Mouse (Mus musculus) thymus, postnatal 4 days (tissue): ENCODE results near the gene Fate1.
A peak's percentile ranks its signal among the peaks of the same experiment; 100 is the strongest.
"Not testable (repeated sequence)": the region's sequence is repeated elsewhere in the genome, so short reads cannot be mapped to it uniquely, and the experiment has no call there.

Experiments
- DNase-seq: peaks from one replicate; pipeline ENCODE4 v3.0.0; 2021

Gene Fate1

GRCm38 (mm10) chrX:71972686-71973085 is at the start of gene Fate1:
Gene Fate1, plus strand, starts transcription at chrX:71972986.
- no peak for DNase-seq

GRCm38 (mm10) chrX:71946631-71947030 is 26.2 kb upstream of the Fate1 start:
- peak; percentile 56 for DNase-seq

GRCm38 (mm10) chrX:71958366-71958765 is 14.4 kb upstream of the Fate1 start:
- no peak for DNase-seq

- peak; percentile 8 for DNase-seq
Measured at GRCm38 (mm10) chrX:71962073-71963051, 10.4 kb upstream of the Fate1 start, which contains the start of gene Prrg3. Gene Prrg3, plus strand, starts transcription at chrX:71962624.

GRCm38 (mm10) chrX:71963275-71963912 is 9.4 kb upstream of the Fate1 start:
- DNase-seq = no peak

GRCm38 (mm10) chrX:71968216-71968615 is 4.6 kb upstream of the Fate1 start:
- no peak for DNase-seq

- DNase-seq = no peak
Measured at GRCm38 (mm10) chrX:71968816-71969215, 4.0 kb upstream of the Fate1 start.

- DNase-seq = no peak
Measured at GRCm38 (mm10) chrX:71971325-71971724, 1.5 kb upstream of the Fate1 start.

- DNase-seq = not testable (repeated sequence)
Measured at GRCm38 (mm10) chrX:71977681-71978080, 4.9 kb downstream of the Fate1 start.

GRCm38 (mm10) chrX:71980443-71980842 is 7.7 kb downstream of the Fate1 start:
- no peak for DNase-seq

- no peak for DNase-seq
Measured at GRCm38 (mm10) chrX:71981322-71981721, 8.5 kb downstream of the Fate1 start.

GRCm38 (mm10) chrX:71983205-71983604 is 10.4 kb downstream of the Fate1 start:
- DNase-seq = no peak

GRCm38 (mm10) chrX:71983775-71984174 is 11.0 kb downstream of the Fate1 start:
- DNase-seq = no peak

- DNase-seq = no peak
Measured at GRCm38 (mm10) chrX:71991549-71991948, 18.8 kb downstream of the Fate1 start, which contains the start of gene Cnga2. Gene Cnga2, plus strand, starts transcription at chrX:71991849.

- DNase-seq = no peak
Measured at GRCm38 (mm10) chrX:71995972-71996371, 23.2 kb downstream of the Fate1 start.

- no peak for DNase-seq
Measured at GRCm38 (mm10) chrX:72009930-72010329, 37.1 kb downstream of the Fate1 start.

GRCm38 (mm10) chrX:72012236-72012635 is 39.5 kb downstream of the Fate1 start:
- no peak for DNase-seq

GRCm38 (mm10) chrX:72012804-72013203 is 40.0 kb downstream of the Fate1 start:
- DNase-seq = peak; percentile 7

GRCm38 (mm10) chrX:72022241-72022640 is 49.5 kb downstream of the Fate1 start:
- no peak for DNase-seq

GRCm38 (mm10) chrX:72022750-72023398 is 50.1 kb downstream of the Fate1 start:
- DNase-seq = peak; percentile 5

GRCm38 (mm10) chrX:72023542-72023941 is 50.8 kb downstream of the Fate1 start:
- DNase-seq = no peak
